Mouse (Mus musculus) stomach, embryonic 16.5 days (tissue): ENCODE data around the gene Fhad1. TPM values are rescaled to one million over a fixed set of nuclear protein-coding genes. Genes with fewer than 3 reads are reported as not detected.

Experiments
- ATAC-seq: fragments of 200-750 bp; cut with Nextera tagmentation; 2 replicates; pipeline ENCODE4 v1.8.0; 2017; ENCODE audit warnings: moderate number of reproducible peaks, moderate TSS enrichment; ENCODE audit not compliant: insufficient read depth, low FRiP score
- H3K27ac ChIP-seq: fragments of 300-500 bp; sonication (generic); 2 replicates; pipeline ENCODE4 v1.5.1; 2014; ENCODE audit warnings: low read length
- H3K27me3 ChIP-seq: fragments of 300-500 bp; sonication (generic); 2 replicates; pipeline ENCODE4 v1.6.1; 2014; ENCODE audit warnings: low read length, control low read depth, mixed read lengths; ENCODE audit not compliant: control insufficient read depth, insufficient read depth
- H3K36me3 ChIP-seq: fragments of 300-500 bp; sonication (generic); 2 replicates; pipeline ENCODE4 v1.6.1; 2014; ENCODE audit warnings: low read length; ENCODE audit not compliant: control insufficient read depth, insufficient read depth
- H3K4me1 ChIP-seq: fragments of 300-500 bp; sonication (generic); 2 replicates; pipeline ENCODE4 v1.6.1; 2014; ENCODE audit warnings: low read length, control low read depth, mixed read lengths; ENCODE audit not compliant: control insufficient read depth, insufficient read depth
- H3K4me2 ChIP-seq: fragments of 300-500 bp; sonication (generic); 2 replicates; pipeline ENCODE4 v1.6.1; 2014; ENCODE audit warnings: low read depth, low read length, mixed read lengths
- H3K4me3 ChIP-seq: fragments of 300-500 bp; sonication (generic); replicated peaks from 2 replicates; pipeline ENCODE4 v1.5.1; 2014; ENCODE audit warnings: mild to moderate bottlenecking, low read length
- H3K9ac ChIP-seq: fragments of 300-500 bp; sonication (generic); 2 replicates; pipeline ENCODE4 v1.6.1; 2014; ENCODE audit warnings: low read length
- H3K9me3 ChIP-seq: fragments of 300-500 bp; sonication (generic); replicated peaks from 2 replicates; pipeline ENCODE4 v1.6.1; 2016; ENCODE audit warnings: low read length, control low read depth; ENCODE audit not compliant: control insufficient read depth
- WGBS: fragments of 180-500 bp; shearing (Covaris S2); extraction: QIAGEN DNeasy Blood & Tissue Kit; methylation state at CpG from one replicate; pipeline ENCODE4 v1.1.7; 2014; 5-methylcytosine and 5-hydroxymethylcytosine counted together
- polyA plus RNA-seq: library from polyadenylated mRNA; unstranded; fragments of >200 nt; fragmentation: Nextera tagmentation; extraction: Ambion mirVana; gene quantifications from 2 replicates; pipeline ENCODE4 v1.2.1, GENCODE M21; 2015

The Fhad1 gene
- polyA plus RNA-seq, 1 experiment from 2014 or later = 5.3 TPM

GRCm38 (mm10) chr4:141865006-141865405, 149.9 kb downstream of the Fhad1 start:
- Histone ChIP-seq H3K36me3 (peaks cover 5% of the 10 kb centered on the region), H3K4me1 (peaks cover 37% of the 10 kb centered on the region), H3K4me2 (no peak overlapping the region), H3K9me3 (no peaks in the 10 kb centered on the region), H3K27ac (no peak overlapping the region), H3K27me3 (no peaks in the 10 kb centered on the region), H3K9ac (no peak overlapping the region), H3K4me3 (no peak overlapping the region)
- WGBS = 88% methylated on average over 5 of the region's 5 CpGs
- no peak for ATAC-seq

GRCm38 (mm10) chr4:141864506-141864905, 150.4 kb downstream of the Fhad1 start:
- Histone ChIP-seq H3K36me3 (peaks cover 9% of the 10 kb centered on the region), H3K9me3 (no peaks in the 10 kb centered on the region), H3K4me2 (no peak overlapping the region), H3K27me3 (no peaks in the 10 kb centered on the region), H3K9ac (no peak overlapping the region), H3K27ac (no peak overlapping the region), H3K4me3 (no peak overlapping the region), H3K4me1 (peaks cover 32% of the 10 kb centered on the region)
- 92% methylated on average over 8 of the region's 8 CpGs for WGBS
- no peak for ATAC-seq

DNA sequence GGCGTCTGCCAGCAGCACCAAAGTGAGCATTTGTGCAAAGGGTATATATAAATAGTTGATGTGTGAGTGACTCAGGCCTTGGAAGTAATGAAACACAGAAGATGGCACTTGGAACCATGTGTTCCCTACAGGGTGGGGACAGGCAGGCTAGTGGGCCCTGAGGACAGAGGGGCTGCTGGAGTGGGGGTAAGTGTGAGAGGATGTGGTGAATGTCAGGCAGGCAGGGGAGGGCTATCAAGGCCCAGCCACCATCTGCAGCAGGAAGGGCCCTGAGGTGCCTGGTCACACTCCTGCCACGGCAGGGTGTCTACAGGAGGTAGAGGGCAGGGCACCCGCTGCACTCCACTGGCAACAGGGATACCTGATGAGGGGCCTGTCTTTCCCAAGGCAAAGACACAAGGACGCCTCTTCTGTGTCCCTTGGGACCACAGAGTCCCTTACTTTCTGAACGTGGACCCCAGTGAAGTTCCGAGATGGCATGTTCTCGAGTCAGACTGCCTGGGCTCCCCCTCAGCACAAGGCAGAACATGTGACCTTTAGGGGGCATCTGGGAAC, 151.1 kb downstream of the Fhad1 start:
- Histone ChIP-seq H3K4me1 (peaks cover 27% of the 10 kb centered on the region), H3K27ac (no peak overlapping the region), H3K27me3 (no peaks in the 10 kb centered on the region), H3K4me3 (no peak overlapping the region), H3K36me3 (peaks cover 9% of the 10 kb centered on the region), H3K9ac (no peak overlapping the region), H3K4me2 (no peak overlapping the region), H3K9me3 (no peaks in the 10 kb centered on the region)
- 87% methylated on average over 7 of the region's 7 CpGs for WGBS
- no peak for ATAC-seq

DNA sequence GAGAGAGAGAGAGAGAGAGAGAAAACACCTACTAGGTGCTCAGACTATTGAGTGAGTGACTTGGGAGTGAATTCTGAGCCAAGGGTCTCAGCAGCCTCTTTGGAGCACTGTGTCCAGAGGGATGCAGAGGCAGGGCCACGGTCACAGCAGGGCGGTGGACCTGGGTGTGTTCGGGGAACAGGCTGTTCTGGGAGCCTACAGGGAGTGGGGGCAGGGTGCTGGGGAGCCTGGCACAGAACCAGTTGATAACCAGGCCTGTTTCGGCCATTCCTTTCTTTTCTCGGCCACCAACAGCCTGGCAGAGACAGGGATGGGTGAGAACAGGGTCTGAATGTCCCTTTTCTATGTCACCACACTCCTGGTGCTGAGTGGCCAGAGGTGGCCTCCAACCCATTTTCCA, 152.0 kb downstream of the Fhad1 start:
- H3K4me3 ChIP-seq = no peak overlapping the region
- H3K4me2 ChIP-seq = no peak overlapping the region
- no peaks in the 10 kb centered on the region for H3K27me3 ChIP-seq
- 84% methylated on average over 5 of the region's 5 CpGs for WGBS
- H3K27ac ChIP-seq = no peak overlapping the region
- peaks cover 21% of the 10 kb centered on the region for H3K4me1 ChIP-seq
- peaks cover 9% of the 10 kb centered on the region for H3K36me3 ChIP-seq
- H3K9me3 ChIP-seq = no peaks in the 10 kb centered on the region
- H3K9ac ChIP-seq = no peak overlapping the region
- ATAC-seq = no peak

- peaks cover 9% of the 10 kb centered on the region for H3K36me3 ChIP-seq
- 78% methylated on average over 17 of the region's 17 CpGs for WGBS
- H3K9me3 ChIP-seq = no peaks in the 10 kb centered on the region
- H3K27me3 ChIP-seq = no peaks in the 10 kb centered on the region
- H3K4me1 ChIP-seq = peaks cover 14% of the 10 kb centered on the region
- no peak overlapping the region for H3K27ac ChIP-seq
- H3K9ac ChIP-seq = no peak overlapping the region
- H3K4me3 ChIP-seq = no peak overlapping the region
- no peak for ATAC-seq
- H3K4me2 ChIP-seq = no peak overlapping the region
Observed at GRCm38 (mm10) chr4:141861591-141862295, 153.1 kb downstream of the Fhad1 start.

GRCm38 (mm10) chr4:141860246-141860841, 154.5 kb downstream of the Fhad1 start:
- no peaks in the 10 kb centered on the region for H3K9me3 ChIP-seq
- peaks cover 9% of the 10 kb centered on the region for H3K4me1 ChIP-seq
- no peak overlapping the region for H3K9ac ChIP-seq
- peak; percentile 48; the same call in 1 of the 2 replicates for ATAC-seq
- no peaks in the 10 kb centered on the region for H3K27me3 ChIP-seq
- peak overlapping the region; percentile 19 for H3K27ac ChIP-seq
- H3K36me3 ChIP-seq = peaks cover 9% of the 10 kb centered on the region
- no peak overlapping the region for H3K4me3 ChIP-seq
- no peak overlapping the region for H3K4me2 ChIP-seq
- 58% methylated on average over 19 of the region's 19 CpGs for WGBS

GRCm38 (mm10) chr4:141859351-141859750, 155.5 kb downstream of the Fhad1 start:
- WGBS = 92% methylated on average over 14 of the region's 14 CpGs
- H3K4me2 ChIP-seq = no peak overlapping the region
- H3K9ac ChIP-seq = no peak overlapping the region
- H3K9me3 ChIP-seq = no peaks in the 10 kb centered on the region
- H3K36me3 ChIP-seq = peaks cover 9% of the 10 kb centered on the region
- peaks cover 9% of the 10 kb centered on the region for H3K4me1 ChIP-seq
- H3K27ac ChIP-seq = no peak overlapping the region
- H3K27me3 ChIP-seq = no peaks in the 10 kb centered on the region
- H3K4me3 ChIP-seq = no peak overlapping the region
- no peak for ATAC-seq

DNA sequence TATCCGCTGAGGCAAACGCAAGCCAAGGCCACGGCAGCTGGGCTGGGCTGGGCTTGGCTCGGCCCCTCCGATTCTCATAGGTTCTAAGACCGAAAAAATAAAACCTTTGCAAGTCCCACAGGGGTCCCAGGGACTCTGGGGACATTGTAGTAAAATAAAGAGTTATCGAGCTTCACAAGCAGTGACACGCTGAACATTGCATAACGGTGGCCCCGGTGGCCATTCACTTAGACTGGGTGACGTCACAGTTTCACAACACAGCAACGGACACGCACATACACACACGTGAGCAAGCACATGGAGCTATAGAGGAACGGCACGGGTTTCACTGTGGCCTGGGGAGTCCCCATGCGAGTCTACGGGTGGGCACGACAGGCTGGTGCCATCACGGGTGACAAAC, 156.4 kb downstream of the Fhad1 start:
- Histone ChIP-seq H3K4me1 (peaks cover 9% of the 10 kb centered on the region), H3K4me2 (no peak overlapping the region), H3K36me3 (peaks cover 9% of the 10 kb centered on the region), H3K9me3 (no peaks in the 10 kb centered on the region), H3K9ac (no peak overlapping the region), H3K27me3 (no peaks in the 10 kb centered on the region), H3K27ac (peak overlapping the region; percentile 57; the same call in 1 of the 2 replicates), H3K4me3 (no peak overlapping the region)
- WGBS = 62% methylated on average over 20 of the region's 20 CpGs
- no peak for ATAC-seq

GRCm38 (mm10) chr4:141857422-141857930, 157.4 kb downstream of the Fhad1 start:
- Histone ChIP-seq H3K27ac (peak overlapping the region; percentile 70), H3K9ac (peak overlapping the region; percentile 43; the same call in 1 of the 2 replicates), H3K4me3 (no peak overlapping the region), H3K4me2 (0 out of 2 replicates have a peak overlapping the region, but pooled peaks have one; percentile 9), H3K9me3 (no peaks in the 10 kb centered on the region), H3K4me1 (peaks cover 6% of the 10 kb centered on the region), H3K36me3 (peaks cover 9% of the 10 kb centered on the region), H3K27me3 (no peaks in the 10 kb centered on the region)
- WGBS = 12% methylated on average over 10 of the region's 10 CpGs
- ATAC-seq = peak; percentile 45
